Mouse (Mus musculus): ENCODE results near the gene Arap1.
A peak's percentile ranks its signal among the peaks of the same experiment; 100 is the strongest.

Gene Arap1

DNA sequence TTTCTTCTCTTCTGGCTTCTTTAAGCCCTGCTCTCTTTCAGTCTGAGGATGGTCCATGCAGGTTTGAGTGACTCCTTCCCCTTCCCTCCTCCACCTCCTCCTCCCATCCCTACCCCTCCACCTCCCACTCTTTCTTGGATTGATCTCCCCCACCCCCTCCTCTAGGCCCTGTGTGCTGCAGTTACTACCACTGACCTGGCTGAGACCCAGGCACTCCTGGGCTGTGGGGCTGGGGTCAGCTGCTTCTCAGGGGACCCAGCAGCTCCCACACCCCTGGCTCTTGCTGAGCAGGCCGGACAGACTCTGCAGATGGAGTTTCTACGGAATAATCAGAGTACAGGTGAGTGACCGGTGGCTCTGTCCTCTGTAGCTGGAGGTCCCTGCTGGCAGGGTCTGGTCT is 46.7 kb downstream of the Arap1 start:
- no peak for DNase-seq (ENCODE audit: low spot score in 2 of 2)

DNA sequence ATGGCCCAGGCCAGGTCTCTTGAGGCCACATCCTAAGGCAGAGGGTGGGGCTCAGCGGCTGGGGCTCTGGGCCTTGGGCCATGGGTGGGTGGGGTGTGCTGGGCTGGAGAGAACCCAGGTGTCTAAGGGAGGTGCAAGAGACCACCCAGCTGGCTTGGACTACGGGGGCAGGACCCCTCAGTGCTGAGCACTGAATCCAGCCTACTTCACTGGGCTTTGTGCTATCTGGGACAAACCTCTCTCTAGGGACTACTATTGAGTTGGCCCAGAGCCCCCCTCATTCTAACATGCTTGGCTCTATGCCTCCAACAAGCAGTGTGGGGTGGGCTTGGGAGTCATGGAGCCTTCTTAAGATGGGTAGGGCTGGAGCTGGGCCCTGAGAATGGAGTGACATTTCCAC is 47.6 kb downstream of the Arap1 start:
- no peak for DNase-seq (ENCODE audit: low spot score in 2 of 2)

- no peak for DNase-seq (ENCODE audit: low spot score in 2 of 2)
Measured at GRCm38 (mm10) chr7:101397175-101397574, 49.3 kb downstream of the Arap1 start.

GRCm38 (mm10) chr7:101401510-101401909 is 53.6 kb downstream of the Arap1 start:
- DNase-seq (ENCODE audit: low spot score in 2 of 2): no peak

DNA sequence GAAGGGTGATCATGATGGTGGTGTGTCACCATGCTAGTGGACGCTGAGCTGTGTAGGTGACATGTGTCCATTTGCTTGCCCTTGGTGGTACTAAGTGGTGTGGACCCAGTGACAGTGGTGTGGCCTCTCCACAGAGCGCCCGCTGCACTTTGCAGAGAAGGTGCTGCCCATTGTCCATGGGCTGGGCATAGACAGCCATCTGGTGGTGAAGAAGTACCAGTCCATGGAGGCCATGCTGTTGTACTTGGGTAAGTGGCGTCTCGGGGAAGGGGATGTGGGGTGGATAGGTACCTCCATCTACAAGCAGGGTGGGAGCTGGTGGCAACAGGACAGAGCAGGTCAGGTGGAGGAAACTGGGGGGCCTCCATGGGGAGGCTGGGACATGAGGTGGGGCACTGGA is 56.0 kb downstream of the Arap1 start:
- DNase-seq (ENCODE audit: low spot score in 2 of 2): no peak

DNA sequence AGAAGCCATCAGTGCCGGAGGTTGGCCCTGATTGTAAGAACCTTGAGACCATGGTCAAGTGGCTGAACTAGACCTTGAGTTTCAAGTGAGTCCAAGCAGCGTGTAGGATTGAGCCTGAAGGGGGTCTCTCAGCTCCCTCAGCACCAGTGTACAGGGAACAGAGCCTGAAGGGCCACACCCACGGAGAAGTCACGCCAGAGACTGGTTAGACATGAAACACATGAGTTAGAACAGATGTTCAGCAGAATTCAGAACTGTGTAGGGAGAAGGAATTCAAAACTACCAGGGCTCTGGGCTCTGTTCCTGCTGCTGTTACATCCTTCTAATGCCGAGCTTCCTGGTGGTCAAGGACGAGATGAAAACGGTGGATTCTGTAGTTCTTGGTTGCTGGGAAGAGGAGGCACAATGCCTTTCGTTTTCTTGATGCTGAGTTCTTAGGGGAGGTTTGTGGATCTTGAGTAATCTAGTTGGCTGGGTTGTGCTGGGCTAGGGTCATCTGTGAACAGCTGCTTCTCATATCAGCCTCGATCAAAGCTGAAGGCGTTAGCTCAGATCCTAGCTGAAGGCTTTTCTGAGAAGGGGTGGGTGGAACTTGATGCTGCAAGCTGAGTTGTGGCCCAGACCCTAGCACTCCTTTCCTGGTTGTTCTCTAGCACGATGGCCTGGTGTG is 62.5 kb downstream of the Arap1 start, which contains the start of gene Gm45837:
Gene Gm45837 (plus strand): TSS at position 620 of the 670 bp plus-strand sequence.
- DNase-seq (ENCODE audit: low spot score in 2 of 2): no peak

- peak; percentile 81 to 86 for DNase-seq (ENCODE audit: low spot score in 2 of 2)
Measured at GRCm38 (mm10) chr7:101412796-101413195, 64.9 kb downstream of the Arap1 start.

DNA sequence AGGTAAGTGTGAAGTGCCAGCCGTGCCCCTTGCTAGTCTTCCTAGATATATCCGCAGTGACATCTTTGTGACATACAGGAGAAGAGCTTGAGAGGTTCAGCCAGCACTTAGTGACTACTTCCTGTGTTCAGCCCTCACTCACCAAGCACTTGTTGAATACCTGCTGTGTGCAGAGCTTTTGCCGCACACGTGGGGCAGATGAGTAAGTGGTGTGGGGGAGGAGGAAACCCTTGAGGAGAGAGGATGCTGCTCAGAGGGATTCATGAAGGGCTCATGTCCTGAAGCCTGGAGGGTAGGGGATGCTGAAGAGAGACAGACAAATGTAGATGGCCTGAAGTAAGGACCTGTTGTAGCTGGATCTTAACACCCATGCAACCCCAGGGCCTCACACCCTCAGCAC is 66.3 kb downstream of the Arap1 start:
- no peak for DNase-seq (ENCODE audit: low spot score in 2 of 2)

DNA sequence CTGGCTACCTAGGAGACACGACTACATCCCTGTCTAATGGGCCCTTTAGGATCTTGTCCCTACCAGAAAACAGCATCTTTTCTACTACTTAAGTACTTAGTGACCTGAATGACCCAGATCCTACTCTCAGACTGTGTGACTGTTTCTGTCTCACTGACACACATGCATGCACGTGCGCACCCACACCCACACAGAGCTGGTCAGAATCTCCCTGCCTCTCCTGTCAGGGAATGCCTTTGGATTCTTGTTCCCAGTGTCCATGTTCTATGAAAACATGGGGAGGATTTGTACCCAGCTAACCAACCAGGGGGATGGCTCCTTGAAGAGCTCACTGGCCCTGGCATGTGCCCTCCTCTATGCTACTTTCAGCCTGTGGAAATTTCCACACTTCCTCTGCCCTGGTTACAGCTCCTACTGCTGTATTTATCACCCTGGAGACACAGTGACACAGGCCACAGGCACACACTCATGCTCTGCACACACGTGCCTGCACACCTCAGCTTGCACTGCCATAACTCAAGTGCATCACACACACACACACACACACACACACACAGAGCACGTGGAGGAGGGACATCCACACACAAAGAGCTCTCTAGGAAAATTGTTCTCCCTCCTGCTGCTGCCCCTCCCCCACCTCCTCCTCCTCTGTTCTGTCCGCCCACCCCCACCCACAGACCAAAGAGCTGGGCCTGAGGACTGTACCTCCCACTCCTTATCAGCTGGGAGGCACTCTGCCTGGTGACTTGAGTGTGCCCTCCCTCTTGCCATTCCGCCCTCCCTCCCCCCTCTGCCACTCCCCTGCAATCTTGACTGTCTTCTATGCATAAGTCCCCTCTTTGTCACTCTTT is 67.0 kb downstream of the Arap1 start:
- DNase-seq (ENCODE audit: low spot score in 2 of 2): no peak

GRCm38 (mm10) chr7:101415512-101416100 is 67.7 kb downstream of the Arap1 start:
- no peak for DNase-seq (ENCODE audit: low spot score in 2 of 2)

DNA sequence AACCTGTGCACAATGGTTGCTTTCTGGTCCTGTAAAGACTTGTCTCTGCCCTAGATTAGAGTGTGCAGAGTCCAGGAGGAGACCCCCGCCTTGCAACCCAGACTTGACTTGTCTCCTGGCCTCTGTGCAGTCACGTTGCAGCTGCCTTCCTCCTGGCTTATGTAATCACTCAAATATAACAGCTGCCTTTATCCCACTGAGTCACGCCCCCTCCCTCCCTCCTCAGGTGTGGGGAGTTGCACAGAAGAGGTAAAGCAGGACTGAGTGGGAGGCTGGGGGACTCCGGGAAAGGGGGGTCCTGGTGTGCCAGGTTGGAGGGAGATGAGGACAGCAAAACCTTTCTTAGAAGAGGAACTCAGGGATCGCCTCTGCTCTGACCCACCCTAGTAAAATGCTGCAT is 68.5 kb downstream of the Arap1 start:
- DNase-seq (ENCODE audit: low spot score in 2 of 2): no peak

DNA sequence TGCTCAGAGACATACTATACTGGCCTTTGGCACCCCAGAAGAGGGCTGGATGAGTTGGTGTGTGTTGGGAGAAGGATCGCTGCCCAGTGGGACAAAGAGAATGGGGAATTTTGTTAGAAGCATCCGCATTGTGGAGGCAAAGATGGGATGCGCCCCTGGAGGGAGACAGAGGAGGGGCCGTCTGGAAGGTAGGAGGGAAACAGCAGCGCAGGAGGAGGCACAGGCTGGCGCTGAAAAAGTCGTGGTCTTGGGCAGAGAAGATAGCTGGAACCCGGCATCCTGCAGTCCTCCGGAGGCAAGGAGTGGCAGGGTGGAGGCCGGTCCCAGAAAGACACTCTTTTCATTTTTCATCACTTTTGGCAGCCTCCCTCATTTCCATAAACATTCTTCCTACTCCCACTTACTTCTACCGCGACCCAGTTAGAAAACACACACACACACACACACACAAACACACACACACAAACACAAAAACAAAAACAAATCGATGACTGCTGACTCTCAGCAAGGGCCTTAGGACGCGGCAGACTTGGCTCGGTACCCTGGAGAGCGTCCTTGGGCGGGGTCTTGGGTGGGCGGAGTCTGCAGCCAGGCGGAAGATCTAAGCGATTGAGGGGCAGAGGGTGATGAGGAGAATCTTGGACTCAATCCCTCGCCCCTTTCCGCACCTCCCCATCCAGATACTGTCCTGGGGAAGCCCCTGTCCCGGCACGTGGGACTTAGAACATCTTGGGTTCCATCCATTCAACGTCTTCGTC is 71.3 kb downstream of the Arap1 start:
- DNase-seq (ENCODE audit: low spot score in 2 of 2): no peak

DNA sequence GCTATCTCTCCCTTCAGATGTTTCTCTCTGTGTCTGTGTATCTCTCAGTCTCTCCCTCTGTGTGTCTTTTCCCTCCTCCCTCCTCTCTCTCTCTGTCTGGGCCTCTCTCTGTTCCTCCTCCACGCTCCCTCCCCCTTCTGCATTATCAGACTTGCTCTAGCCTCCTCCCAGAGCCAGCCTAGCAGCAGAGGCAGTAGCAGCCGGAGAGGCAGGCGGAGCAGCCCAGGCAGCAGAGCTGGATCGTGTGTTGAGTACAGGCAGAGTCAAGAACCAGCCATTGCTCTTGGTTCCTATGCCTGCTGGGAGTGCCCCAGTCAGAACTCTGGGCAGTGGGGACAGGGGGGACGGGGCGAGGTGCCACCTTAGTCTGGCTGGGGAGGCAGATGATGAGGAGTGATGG is 73.7 kb downstream of the Arap1 start, which contains the start of gene Pde2a:
Gene Pde2a (plus strand): TSS at position 163 of the 400 bp plus-strand sequence.
- peak; percentile 54 to 72 for DNase-seq (ENCODE audit: low spot score in 2 of 2)

DNA sequence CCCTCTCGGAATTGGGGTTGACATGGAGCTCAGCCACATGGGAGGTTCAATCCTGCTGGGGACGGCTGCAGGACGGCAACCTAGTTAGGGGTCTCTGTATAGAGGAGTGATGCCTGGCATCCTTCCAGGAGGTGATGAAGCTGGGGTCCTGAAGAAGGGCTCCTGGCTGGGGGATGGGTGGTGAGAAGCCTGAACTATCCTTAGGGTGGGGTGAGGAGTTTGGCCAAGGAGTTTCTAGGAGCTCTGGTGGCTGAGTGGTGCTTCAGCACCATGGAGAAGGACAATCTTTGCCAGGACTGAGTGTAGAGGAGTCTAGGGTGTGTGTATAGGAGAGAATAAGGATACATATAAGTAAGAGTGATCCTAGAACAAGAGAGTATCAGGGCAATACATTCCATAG is 74.2 kb downstream of the Arap1 start:
- no peak for DNase-seq (ENCODE audit: low spot score in 2 of 2)

GRCm38 (mm10) chr7:101422646-101423045 is 74.8 kb downstream of the Arap1 start:
- no peak for DNase-seq (ENCODE audit: low spot score in 2 of 2)

- DNase-seq (ENCODE audit: low spot score in 2 of 2): no peak
Measured at GRCm38 (mm10) chr7:101423970-101424369, 76.1 kb downstream of the Arap1 start.

GRCm38 (mm10) chr7:101426692-101427091 is 78.8 kb downstream of the Arap1 start:
- DNase-seq (ENCODE audit: low spot score in 2 of 2): no peak

DNA sequence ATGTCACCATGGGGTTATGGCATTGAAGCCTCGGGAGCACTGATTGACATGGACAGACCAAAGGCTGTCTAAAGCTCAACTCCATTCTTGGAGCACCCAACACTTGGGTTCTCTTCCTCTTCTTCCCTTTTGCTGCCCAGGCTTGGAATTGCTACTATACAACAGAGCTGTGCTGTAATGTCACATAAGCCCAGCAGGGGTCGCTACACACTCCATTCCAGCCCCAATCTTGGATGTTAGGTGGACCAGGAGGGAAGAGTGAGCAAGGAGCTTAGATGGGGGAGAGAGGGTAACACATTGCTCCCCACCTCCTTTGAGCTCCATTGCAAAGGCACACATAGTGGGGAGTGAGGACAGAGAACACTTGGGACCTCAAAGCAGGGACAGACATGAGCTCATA is 79.9 kb downstream of the Arap1 start:
- peak in 1 of 2 experiments; percentile 52 for DNase-seq (ENCODE audit: low spot score in 2 of 2)

DNA sequence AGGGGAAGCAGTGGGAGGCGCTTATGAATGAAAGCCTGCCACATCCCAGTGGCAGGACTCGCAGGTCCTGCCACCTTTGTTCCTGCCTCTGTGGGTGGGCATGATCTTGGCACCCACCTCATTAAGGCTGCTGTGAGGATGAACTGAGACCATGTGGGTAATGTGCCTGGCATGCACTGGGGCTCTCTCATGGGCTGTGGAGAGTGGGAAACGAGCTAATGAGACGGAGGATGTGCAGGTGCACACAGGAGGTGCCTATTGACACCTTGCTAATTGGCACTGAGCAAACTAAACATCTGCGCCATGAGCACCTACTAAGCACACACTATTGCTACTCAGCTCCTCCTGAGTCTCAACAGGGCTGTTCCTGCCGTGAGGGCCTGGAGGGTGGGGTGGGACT is 87.2 kb downstream of the Arap1 start:
- DNase-seq (ENCODE audit: low spot score in 2 of 2): no peak

- DNase-seq (ENCODE audit: low spot score in 2 of 2): no peak
Measured at GRCm38 (mm10) chr7:101437876-101438275, 90.0 kb downstream of the Arap1 start.

DNA sequence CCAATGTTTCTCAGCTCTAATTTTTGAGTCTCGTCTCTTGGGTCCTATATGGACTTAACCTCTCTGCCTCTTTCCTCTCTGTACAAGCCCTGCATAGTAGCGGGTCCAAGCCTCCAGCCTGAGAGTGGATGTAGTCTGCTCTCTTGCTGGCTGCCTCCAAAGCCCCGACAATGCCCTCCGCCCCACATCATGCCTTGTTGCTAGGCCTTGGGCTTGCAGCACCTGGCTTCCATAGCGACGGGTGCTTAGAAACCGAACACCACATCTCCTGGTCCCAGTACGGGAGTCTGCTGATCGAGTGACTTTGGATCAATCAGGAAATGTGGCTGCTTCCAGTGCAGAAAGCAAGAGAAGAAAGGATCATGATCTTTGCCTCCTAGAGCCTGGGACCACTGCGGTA is 95.2 kb downstream of the Arap1 start:
- no peak for DNase-seq (ENCODE audit: low spot score in 2 of 2)

DNA sequence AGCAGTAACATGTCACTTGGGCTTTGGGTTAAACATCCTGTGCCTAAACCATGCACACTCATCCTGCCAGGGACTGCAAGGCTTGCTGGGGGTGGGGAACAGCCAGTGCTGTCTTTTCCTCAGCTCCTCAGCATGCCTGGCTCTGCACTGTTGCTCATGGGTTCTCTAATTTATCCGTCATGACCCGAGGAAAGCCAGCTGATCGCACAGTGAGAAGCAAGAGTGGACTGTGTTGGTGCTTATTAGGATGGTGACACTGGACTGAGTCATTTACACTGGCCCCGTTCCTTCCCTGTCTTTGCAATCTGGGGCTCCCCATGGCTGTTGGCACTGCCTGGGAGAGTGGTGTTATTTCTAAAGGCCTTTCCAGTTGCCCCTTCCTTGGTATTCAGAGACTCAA is 96.3 kb downstream of the Arap1 start:
- no peak for DNase-seq (ENCODE audit: low spot score in 2 of 2)
